Mouse (Mus musculus) liver, embryonic 12.5 days (tissue): ENCODE measurements around the gene Ctla4. TPM values are rescaled to one million over a fixed set of nuclear protein-coding genes. Genes with fewer than 3 reads are reported as not detected.

Experiments used
- ATAC-seq: fragments of 200-750 bp; cut with Nextera tagmentation; 2 replicates; pipeline ENCODE4 v1.8.0; 2017; ENCODE audit warnings: moderate number of reproducible peaks, mild to moderate bottlenecking, moderate library complexity
- H3K27ac ChIP-seq: fragments of 300-500 bp; sonication (generic); 2 replicates; pipeline ENCODE4 v1.5.1; 2016; ENCODE audit warnings: mild to moderate bottlenecking
- H3K27me3 ChIP-seq: fragments of 300-500 bp; sonication (generic); replicated peaks from 2 replicates; pipeline ENCODE4 v1.6.1; 2016; ENCODE audit warnings: mild to moderate bottlenecking, moderate library complexity
- H3K36me3 ChIP-seq: fragments of 300-500 bp; sonication (generic); 2 replicates; pipeline ENCODE4 v1.6.1; 2016; ENCODE audit warnings: mild to moderate bottlenecking, moderate library complexity
- H3K4me1 ChIP-seq: fragments of 300-500 bp; sonication (generic); 2 replicates; pipeline ENCODE4 v1.6.1; 2016
- H3K4me2 ChIP-seq: fragments of 300-500 bp; sonication (generic); 2 replicates; pipeline ENCODE4 v1.6.1; 2016; ENCODE audit warnings: mild to moderate bottlenecking, moderate library complexity
- H3K4me3 ChIP-seq: fragments of 300-500 bp; sonication (generic); 2 replicates; pipeline ENCODE4 v1.5.1; 2016; ENCODE audit warnings: mild to moderate bottlenecking, moderate library complexity
- H3K9ac ChIP-seq: fragments of 300-500 bp; sonication (generic); 2 replicates; pipeline ENCODE4 v1.6.1; 2016; ENCODE audit warnings: mild to moderate bottlenecking, moderate library complexity
- H3K9me3 ChIP-seq: fragments of 300-500 bp; sonication (generic); replicated peaks from 2 replicates; pipeline ENCODE4 v1.6.1; 2016; ENCODE audit warnings: mild to moderate bottlenecking, moderate library complexity
- WGBS: fragments of 180-500 bp; shearing (Covaris S2); methylation state at CpG from one replicate; pipeline ENCODE4 v1.1.7; 2016; ENCODE audit not compliant: insufficient replicate concordance; 5-methylcytosine and 5-hydroxymethylcytosine counted together
- polyA plus RNA-seq: library from polyadenylated mRNA; unstranded; fragments of >200 nt; fragmentation: Nextera tagmentation; extraction: Ambion mirVana; gene quantifications from 2 replicates; pipeline ENCODE4 v1.2.1, GENCODE M21; 2016

Gene Ctla4
- not detected in 2 replicates for polyA plus RNA-seq

DNA sequence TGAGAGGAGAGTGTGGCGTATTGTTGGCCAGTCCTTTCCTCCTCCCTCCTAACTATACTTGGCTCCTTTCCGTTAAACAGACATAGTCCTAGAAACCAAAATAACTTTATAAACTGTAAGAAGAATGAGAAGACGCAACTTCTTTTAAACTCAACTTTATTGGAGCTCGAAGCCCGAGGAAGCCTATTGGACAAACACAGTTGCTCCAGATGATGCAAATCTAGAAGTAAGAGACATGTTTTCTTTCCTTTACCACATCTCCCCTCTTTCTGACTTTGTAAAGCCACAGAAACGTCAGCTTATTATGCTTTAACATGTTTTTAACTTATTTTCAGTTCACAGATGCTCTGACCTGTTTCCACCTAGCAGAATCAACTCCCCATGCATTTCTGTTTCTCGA, at the start of gene Ctla4:
Gene Ctla4, plus strand, starts transcription at position 20 of the 400 bp plus-strand sequence.
- no peaks in the 10 kb centered on the region for H3K4me1 ChIP-seq
- WGBS: 70% methylated on average over 7 of the region's 7 CpGs
- no peak within 1 kb of the TSS for H3K27ac ChIP-seq
- no peaks in the 10 kb centered on the region for H3K27me3 ChIP-seq
- H3K9ac ChIP-seq: no peak within 1 kb of the TSS
- H3K36me3 ChIP-seq: no peaks in the 10 kb centered on the region
- H3K4me3 ChIP-seq: no peak within 1 kb of the TSS
- H3K4me2 ChIP-seq: no peak within 1 kb of the TSS
- H3K9me3 ChIP-seq: no peaks in the 10 kb centered on the region
- no peak for ATAC-seq

DNA sequence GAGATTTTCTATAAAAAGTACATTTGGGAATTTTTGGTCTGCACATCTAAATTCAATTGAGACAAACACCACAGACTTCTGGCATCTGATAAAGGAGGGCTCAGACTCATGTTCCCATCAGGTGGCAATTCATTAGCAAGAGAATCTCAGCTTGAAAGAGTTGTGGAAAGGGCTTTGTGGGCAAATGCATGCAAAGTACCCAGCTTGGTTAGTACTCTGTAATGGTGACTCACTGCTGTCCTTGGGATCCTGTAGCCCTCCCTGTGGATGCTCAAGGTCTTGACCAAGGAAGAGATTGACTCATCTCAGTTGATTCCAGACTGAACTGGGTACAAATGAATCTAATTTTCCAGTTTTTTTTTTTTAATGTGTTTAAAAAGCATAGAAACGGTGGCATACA, 47.6 kb upstream of the Ctla4 start:
- ATAC-seq: no peak
- Histone ChIP-seq H3K4me1 (no peaks in the 10 kb centered on the region), H3K4me3 (no peak overlapping the region), H3K9ac (no peak overlapping the region), H3K4me2 (no peak overlapping the region), H3K27me3 (no peaks in the 10 kb centered on the region), H3K36me3 (no peaks in the 10 kb centered on the region), H3K9me3 (no peaks in the 10 kb centered on the region), H3K27ac (no peak overlapping the region)
- 73% methylated on average over 1 of the region's 1 CpGs for WGBS

GRCm38 (mm10) chr1:60845318-60846060, 41.3 kb upstream of the Ctla4 start:
- Histone ChIP-seq H3K36me3 (no peaks in the 10 kb centered on the region), H3K4me2 (no peak overlapping the region), H3K9ac (no peak overlapping the region), H3K4me1 (no peaks in the 10 kb centered on the region), H3K4me3 (no peak overlapping the region), H3K9me3 (no peaks in the 10 kb centered on the region), H3K27me3 (no peaks in the 10 kb centered on the region), H3K27ac (no peak overlapping the region)
- ATAC-seq: no peak
- 79% methylated on average over 6 of the region's 7 CpGs for WGBS

- Histone ChIP-seq H3K27ac (no peak overlapping the region), H3K4me3 (no peak overlapping the region), H3K27me3 (no peaks in the 10 kb centered on the region), H3K9ac (no peak overlapping the region), H3K4me2 (no peak overlapping the region), H3K36me3 (no peaks in the 10 kb centered on the region), H3K4me1 (no peaks in the 10 kb centered on the region), H3K9me3 (no peaks in the 10 kb centered on the region)
- 61% methylated on average over 4 of the region's 4 CpGs for WGBS
- no peak for ATAC-seq
Measured at GRCm38 (mm10) chr1:60846616-60847275, 40.1 kb upstream of the Ctla4 start.

GRCm38 (mm10) chr1:60849112-60849511, 37.7 kb upstream of the Ctla4 start:
- Histone ChIP-seq H3K4me3 (no peak overlapping the region), H3K36me3 (no peaks in the 10 kb centered on the region), H3K4me2 (no peak overlapping the region), H3K27ac (no peak overlapping the region), H3K4me1 (peaks cover 14% of the 10 kb centered on the region; the same call in 1 of the 2 replicates), H3K27me3 (no peaks in the 10 kb centered on the region), H3K9ac (no peak overlapping the region), H3K9me3 (no peaks in the 10 kb centered on the region)
- no peak for ATAC-seq
- WGBS: 56% methylated on average over 2 of the region's 2 CpGs

GRCm38 (mm10) chr1:60849816-60850215, 37.0 kb upstream of the Ctla4 start:
- H3K9me3 ChIP-seq: no peaks in the 10 kb centered on the region
- H3K4me2 ChIP-seq: no peak overlapping the region
- WGBS: 65% methylated on average over 4 of the region's 4 CpGs
- H3K36me3 ChIP-seq: no peaks in the 10 kb centered on the region
- H3K4me3 ChIP-seq: no peak overlapping the region
- H3K27ac ChIP-seq: no peak overlapping the region
- no peak for ATAC-seq
- H3K4me1 ChIP-seq: peaks cover 14% of the 10 kb centered on the region; the same call in 1 of the 2 replicates
- H3K27me3 ChIP-seq: no peaks in the 10 kb centered on the region
- no peak overlapping the region for H3K9ac ChIP-seq

- no peaks in the 10 kb centered on the region for H3K27me3 ChIP-seq
- no peak for ATAC-seq
- H3K4me3 ChIP-seq: no peak overlapping the region
- H3K27ac ChIP-seq: no peak overlapping the region
- no peaks in the 10 kb centered on the region for H3K36me3 ChIP-seq
- no peak overlapping the region for H3K4me2 ChIP-seq
- peaks cover 14% of the 10 kb centered on the region; the same call in 1 of the 2 replicates for H3K4me1 ChIP-seq
- no peak overlapping the region for H3K9ac ChIP-seq
- WGBS: 70% methylated on average over 8 of the region's 8 CpGs
- no peaks in the 10 kb centered on the region for H3K9me3 ChIP-seq
Measured at GRCm38 (mm10) chr1:60851041-60851781, 35.6 kb upstream of the Ctla4 start.

DNA sequence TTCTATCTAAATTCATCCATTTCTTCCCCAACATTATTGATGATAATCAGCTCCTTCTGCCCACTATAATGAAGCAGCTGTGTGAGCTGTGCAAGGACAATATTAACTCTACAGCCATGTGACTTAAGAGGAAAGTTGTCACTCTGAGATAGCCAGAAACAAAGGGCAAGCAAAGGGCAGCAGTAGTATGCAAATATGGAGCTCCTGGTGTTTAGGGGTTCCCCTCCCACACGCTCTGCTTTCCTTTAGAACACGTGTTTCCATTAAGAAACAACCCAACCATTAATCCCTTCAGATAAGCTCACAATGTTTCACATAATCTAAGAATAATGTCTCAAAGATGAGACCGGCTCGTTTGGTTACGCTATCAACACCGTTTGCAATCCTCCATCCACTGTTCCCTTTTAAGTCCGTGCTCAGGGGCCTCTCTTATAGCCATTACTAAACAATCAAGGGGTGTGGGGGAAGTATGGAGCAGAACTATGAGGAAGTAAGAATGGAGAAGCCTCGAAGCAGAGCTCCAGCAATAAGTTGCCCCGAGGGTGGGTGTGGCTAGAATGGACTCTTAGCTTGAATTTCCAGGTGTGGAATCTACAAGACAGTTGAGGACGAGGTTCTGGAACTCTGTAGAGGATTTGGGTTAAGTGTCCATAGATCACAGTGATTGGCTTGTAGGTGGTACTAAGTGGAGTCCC, 34.6 kb upstream of the Ctla4 start:
- H3K36me3 ChIP-seq: no peaks in the 10 kb centered on the region
- WGBS: 33% methylated on average over 10 of the region's 10 CpGs
- ATAC-seq: no peak; the same call in 1 of the 2 replicates
- peaks cover 14% of the 10 kb centered on the region; the same call in 1 of the 2 replicates for H3K4me1 ChIP-seq
- H3K27ac ChIP-seq: no peak overlapping the region
- H3K4me2 ChIP-seq: no peak overlapping the region
- no peaks in the 10 kb centered on the region for H3K9me3 ChIP-seq
- no peak overlapping the region for H3K9ac ChIP-seq
- no peak overlapping the region for H3K4me3 ChIP-seq
- no peaks in the 10 kb centered on the region for H3K27me3 ChIP-seq

- Histone ChIP-seq H3K27ac (no peak overlapping the region), H3K4me2 (no peak overlapping the region), H3K4me1 (peaks cover 14% of the 10 kb centered on the region; the same call in 1 of the 2 replicates), H3K4me3 (no peak overlapping the region), H3K9me3 (no peaks in the 10 kb centered on the region), H3K27me3 (no peaks in the 10 kb centered on the region), H3K36me3 (no peaks in the 10 kb centered on the region), H3K9ac (no peak overlapping the region)
- no peak for ATAC-seq
- WGBS: 61% methylated on average over 6 of the region's 6 CpGs
Measured at GRCm38 (mm10) chr1:60852770-60853147, 34.0 kb upstream of the Ctla4 start.

DNA sequence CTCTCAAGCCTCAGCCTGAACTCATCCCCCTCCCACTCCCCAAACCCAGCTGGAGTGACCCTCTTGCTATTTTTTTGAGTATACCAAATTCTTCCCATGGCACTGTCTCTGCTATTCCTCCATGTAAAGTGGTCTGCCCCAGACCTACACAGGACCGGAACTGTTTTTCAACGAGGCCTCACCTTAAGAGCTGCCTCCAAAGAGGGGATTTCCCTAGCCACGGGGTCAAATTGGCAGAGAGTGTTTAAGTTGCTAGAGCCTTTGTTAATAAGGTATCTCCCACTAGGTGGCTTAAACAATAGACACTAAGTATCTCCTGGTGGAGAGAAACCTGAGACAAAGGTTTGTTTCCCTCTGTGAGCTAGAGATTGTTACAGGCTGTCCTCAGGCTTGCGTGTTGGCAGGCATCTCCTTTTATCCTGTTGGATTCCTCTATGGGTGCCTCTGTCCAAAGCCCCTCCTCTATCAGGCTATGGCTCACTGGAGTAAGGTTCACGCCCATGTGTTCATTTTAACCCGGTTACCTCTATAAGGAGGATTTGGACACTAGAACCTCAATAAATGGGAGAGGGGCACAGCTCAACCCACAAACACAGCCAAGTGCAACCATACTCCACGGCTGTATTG, 33.4 kb upstream of the Ctla4 start:
- Histone ChIP-seq H3K36me3 (no peaks in the 10 kb centered on the region), H3K4me3 (no peak overlapping the region), H3K27ac (no peak overlapping the region), H3K27me3 (no peaks in the 10 kb centered on the region), H3K9ac (no peak overlapping the region), H3K4me1 (peaks cover 14% of the 10 kb centered on the region; the same call in 1 of the 2 replicates), H3K9me3 (no peaks in the 10 kb centered on the region), H3K4me2 (no peak overlapping the region)
- no peak for ATAC-seq
- WGBS: 48% methylated on average over 7 of the region's 7 CpGs

DNA sequence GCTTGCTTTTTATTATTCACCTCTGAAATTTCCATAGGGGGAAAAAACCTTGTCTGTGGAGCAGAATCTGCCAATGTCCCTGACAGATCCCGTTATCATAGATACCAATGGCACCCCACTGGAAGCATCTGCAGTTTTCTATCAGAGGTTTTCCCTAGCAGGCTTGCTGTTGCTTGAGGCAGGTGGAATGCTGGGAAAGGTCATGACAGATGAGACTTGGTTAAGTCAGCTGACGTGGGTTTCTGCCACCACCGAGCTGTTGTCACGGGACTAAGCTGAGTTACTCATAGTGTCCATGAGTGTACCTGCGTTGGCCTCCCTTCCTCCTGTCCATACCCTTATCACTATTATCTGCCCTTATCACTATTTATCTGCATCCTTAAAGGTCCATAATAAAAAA, 32.8 kb upstream of the Ctla4 start:
- H3K4me3 ChIP-seq: no peak overlapping the region
- no peaks in the 10 kb centered on the region for H3K9me3 ChIP-seq
- H3K4me1 ChIP-seq: peaks cover 14% of the 10 kb centered on the region; the same call in 1 of the 2 replicates
- no peak overlapping the region for H3K4me2 ChIP-seq
- no peak overlapping the region for H3K27ac ChIP-seq
- no peak for ATAC-seq
- WGBS: 61% methylated on average over 5 of the region's 5 CpGs
- no peaks in the 10 kb centered on the region for H3K36me3 ChIP-seq
- no peaks in the 10 kb centered on the region for H3K27me3 ChIP-seq
- H3K9ac ChIP-seq: no peak overlapping the region
